Mouse (Mus musculus): ENCODE data around the gene Kcnk12. TPM values are rescaled to one million over a fixed set of nuclear protein-coding genes. Genes with fewer than 3 reads are reported as not detected.

Kcnk12 gene
- polyA plus RNA-seq, 1 experiment from 2014 or later = not detected

DNA sequence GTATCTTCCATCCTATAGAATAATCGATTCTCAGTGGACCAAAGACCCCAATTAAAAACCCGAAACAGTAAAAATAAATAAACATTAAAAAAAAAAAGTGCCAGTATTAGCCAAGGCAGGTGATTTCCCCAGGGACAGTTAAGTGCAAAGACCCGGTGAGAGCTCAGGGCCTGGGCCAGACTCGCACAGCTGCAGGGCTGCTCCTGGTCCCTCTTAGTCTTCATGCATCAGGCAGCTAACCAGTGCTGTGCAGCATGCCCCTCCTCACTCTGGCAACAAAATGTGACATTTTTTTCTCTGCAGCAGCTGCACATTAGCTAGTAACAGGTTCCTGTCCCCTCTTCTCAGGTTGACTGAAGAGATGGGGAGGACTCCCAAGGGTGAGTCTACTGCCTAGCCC, 65.8 kb downstream of the Kcnk12 start:
- no peaks in the 10 kb centered on the region for H3K36me3 ChIP-seq (ENCODE audit: insufficient read depth, low read length)
- no peaks in the 10 kb centered on the region for H3K4me1 ChIP-seq (ENCODE audit: insufficient read depth, low read length)
- no peak overlapping the region for H3K4me2 ChIP-seq (replicated peaks; ENCODE audit: low read depth, low read length)
- 83% methylated on average over 4 of the region's 4 CpGs for WGBS
- H3K27me3 ChIP-seq (ENCODE audit: insufficient read depth, low read length) = no peaks in the 10 kb centered on the region
- no peak overlapping the region for H3K4me3 ChIP-seq (ENCODE audit: low read length)
- ATAC-seq (ENCODE audit: low FRiP score, low TSS enrichment) = no peak
- H3K9ac ChIP-seq (replicated peaks; ENCODE audit: low read length) = no peak overlapping the region
- H3K9me3 ChIP-seq (ENCODE audit: low read length) = 0 out of 2 replicates have a peak, but pooled peaks cover 9% of the 10 kb centered on the region
- no peak overlapping the region for H3K27ac ChIP-seq (ENCODE audit: low read length)

GRCm38 (mm10) chr17:87726489-87727356, 71.1 kb downstream of the Kcnk12 start:
- no peak overlapping the region for H3K4me3 ChIP-seq (ENCODE audit: low read length)
- H3K4me1 ChIP-seq (ENCODE audit: insufficient read depth, low read length) = no peaks in the 10 kb centered on the region
- H3K36me3 ChIP-seq (ENCODE audit: insufficient read depth, low read length) = peaks cover 23% of the 10 kb centered on the region
- H3K9ac ChIP-seq (replicated peaks; ENCODE audit: low read length) = no peak overlapping the region
- 0 out of 2 replicates have a peak, but pooled peaks cover 9% of the 10 kb centered on the region for H3K9me3 ChIP-seq (ENCODE audit: low read length)
- WGBS = 93% methylated on average over 12 of the region's 12 CpGs
- H3K4me2 ChIP-seq (replicated peaks; ENCODE audit: low read depth, low read length) = no peak overlapping the region
- no peak for ATAC-seq (ENCODE audit: low FRiP score, low TSS enrichment)
- H3K27me3 ChIP-seq (ENCODE audit: insufficient read depth, low read length) = no peaks in the 10 kb centered on the region
- no peak overlapping the region for H3K27ac ChIP-seq (ENCODE audit: low read length)

GRCm38 (mm10) chr17:87724727-87725126, 73.1 kb downstream of the Kcnk12 start:
- H3K4me3 ChIP-seq (ENCODE audit: low read length) = no peak overlapping the region
- H3K4me1 ChIP-seq (ENCODE audit: insufficient read depth, low read length) = no peaks in the 10 kb centered on the region
- no peaks in the 10 kb centered on the region for H3K27me3 ChIP-seq (ENCODE audit: insufficient read depth, low read length)
- H3K9me3 ChIP-seq (ENCODE audit: low read length) = 0 out of 2 replicates have a peak, but pooled peaks cover 5% of the 10 kb centered on the region
- no peak overlapping the region for H3K27ac ChIP-seq (ENCODE audit: low read length)
- no peak for ATAC-seq (ENCODE audit: low FRiP score, low TSS enrichment)
- H3K9ac ChIP-seq (replicated peaks; ENCODE audit: low read length) = no peak overlapping the region
- H3K36me3 ChIP-seq (ENCODE audit: insufficient read depth, low read length) = peaks cover 28% of the 10 kb centered on the region
- no peak overlapping the region for H3K4me2 ChIP-seq (replicated peaks; ENCODE audit: low read depth, low read length)
- WGBS = 90% methylated on average over 7 of the region's 7 CpGs

DNA sequence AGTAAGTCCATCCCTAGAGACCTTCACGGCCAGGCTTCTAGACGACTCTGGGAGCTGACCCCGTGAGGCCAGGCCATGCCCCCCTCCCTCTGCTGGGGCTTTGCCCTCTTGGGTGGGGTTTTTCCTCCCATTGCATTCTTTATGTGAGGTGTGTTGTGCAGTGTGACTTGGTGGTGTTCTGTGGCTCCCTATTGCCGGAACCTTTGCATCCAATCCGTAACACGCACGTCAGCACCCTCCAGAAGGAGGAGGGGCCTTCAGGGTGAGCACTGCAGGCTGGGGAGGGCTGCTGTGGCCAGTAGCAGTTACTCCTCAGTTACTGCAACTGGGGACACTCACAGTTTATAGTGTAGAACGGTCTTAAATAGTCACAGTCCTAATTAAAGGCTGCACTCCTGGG, 97.7 kb downstream of the Kcnk12 start:
- Histone ChIP-seq H3K4me2 (replicated peaks; ENCODE audit: low read depth, low read length) (no peak overlapping the region), H3K27me3 (ENCODE audit: insufficient read depth, low read length) (no peaks in the 10 kb centered on the region), H3K27ac (ENCODE audit: low read length) (no peak overlapping the region), H3K9me3 (ENCODE audit: low read length) (no peaks in the 10 kb centered on the region), H3K36me3 (ENCODE audit: insufficient read depth, low read length) (peaks cover 23% of the 10 kb centered on the region), H3K4me3 (ENCODE audit: low read length) (no peak overlapping the region), H3K9ac (replicated peaks; ENCODE audit: low read length) (no peak overlapping the region), H3K4me1 (ENCODE audit: insufficient read depth, low read length) (no peaks in the 10 kb centered on the region)
- ATAC-seq (ENCODE audit: low FRiP score, low TSS enrichment) = peak; percentile 28; the same call in 1 of the 2 replicates
- WGBS = 72% methylated on average over 8 of the region's 8 CpGs

GRCm38 (mm10) chr17:87698996-87699765, 98.6 kb downstream of the Kcnk12 start:
- H3K4me3 ChIP-seq (ENCODE audit: low read length) = no peak overlapping the region
- no peak overlapping the region for H3K9ac ChIP-seq (replicated peaks; ENCODE audit: low read length)
- peak; percentile 27; the same call in 1 of the 2 replicates for ATAC-seq (ENCODE audit: low FRiP score, low TSS enrichment)
- no peaks in the 10 kb centered on the region for H3K9me3 ChIP-seq (ENCODE audit: low read length)
- peaks cover 23% of the 10 kb centered on the region for H3K36me3 ChIP-seq (ENCODE audit: insufficient read depth, low read length)
- WGBS = 66% methylated on average over 16 of the region's 16 CpGs
- H3K4me2 ChIP-seq (replicated peaks; ENCODE audit: low read depth, low read length) = no peak overlapping the region
- no peaks in the 10 kb centered on the region for H3K4me1 ChIP-seq (ENCODE audit: insufficient read depth, low read length)
- no peaks in the 10 kb centered on the region for H3K27me3 ChIP-seq (ENCODE audit: insufficient read depth, low read length)
- no peak overlapping the region for H3K27ac ChIP-seq (ENCODE audit: low read length)

- ATAC-seq (ENCODE audit: low FRiP score, low TSS enrichment) = no peak
- no peak overlapping the region for H3K4me2 ChIP-seq (replicated peaks; ENCODE audit: low read depth, low read length)
- no peak overlapping the region for H3K27ac ChIP-seq (ENCODE audit: low read length)
- no peak overlapping the region for H3K4me3 ChIP-seq (ENCODE audit: low read length)
- 87% methylated on average over 6 of the region's 6 CpGs for WGBS
- no peak overlapping the region for H3K9ac ChIP-seq (replicated peaks; ENCODE audit: low read length)
- H3K4me1 ChIP-seq (ENCODE audit: insufficient read depth, low read length) = no peaks in the 10 kb centered on the region
- peaks cover 27% of the 10 kb centered on the region for H3K36me3 ChIP-seq (ENCODE audit: insufficient read depth, low read length)
- H3K9me3 ChIP-seq (ENCODE audit: low read length) = no peaks in the 10 kb centered on the region
- no peaks in the 10 kb centered on the region for H3K27me3 ChIP-seq (ENCODE audit: insufficient read depth, low read length)
Observed at GRCm38 (mm10) chr17:87696814-87697213, 101.0 kb downstream of the Kcnk12 start.

GRCm38 (mm10) chr17:87695874-87696465, 101.8 kb downstream of the Kcnk12 start:
- H3K9ac ChIP-seq (replicated peaks; ENCODE audit: low read length) = no peak overlapping the region
- no peaks in the 10 kb centered on the region for H3K4me1 ChIP-seq (ENCODE audit: insufficient read depth, low read length)
- H3K4me2 ChIP-seq (replicated peaks; ENCODE audit: low read depth, low read length) = no peak overlapping the region
- H3K4me3 ChIP-seq (ENCODE audit: low read length) = no peak overlapping the region
- H3K27ac ChIP-seq (ENCODE audit: low read length) = no peak overlapping the region
- ATAC-seq (ENCODE audit: low FRiP score, low TSS enrichment) = no peak
- H3K9me3 ChIP-seq (ENCODE audit: low read length) = no peaks in the 10 kb centered on the region
- WGBS = 95% methylated on average over 11 of the region's 11 CpGs
- no peaks in the 10 kb centered on the region for H3K27me3 ChIP-seq (ENCODE audit: insufficient read depth, low read length)
- peaks cover 26% of the 10 kb centered on the region for H3K36me3 ChIP-seq (ENCODE audit: insufficient read depth, low read length)

Other genes starting within 250 kb of the Kcnk12 start
- gene Epcam, start 162.0 kb downstream of the Kcnk12 start, polyA plus RNA-seq (2015; fragmentation: Nextera tagmentation; extraction: Ambion mirVana) = 313 and 317 TPM in 2 replicates
- 95.5 and 98.6 TPM in 2 replicates for gene Msh2, start 125.7 kb downstream of the Kcnk12 start, polyA plus RNA-seq (2015; fragmentation: Nextera tagmentation; extraction: Ambion mirVana)
- gene Rpl36-ps4, start 123.0 kb upstream of the Kcnk12 start, polyA plus RNA-seq (2015; fragmentation: Nextera tagmentation; extraction: Ambion mirVana) = not detected in 2 replicates
- 59.4 and 61.9 TPM in 2 replicates for gene Msh6, start 177.1 kb upstream of the Kcnk12 start, polyA plus RNA-seq (2015; fragmentation: Nextera tagmentation; extraction: Ambion mirVana)